Mouse (Mus musculus) hindbrain, embryonic 10.5 days (tissue): ENCODE results near the gene Prima1. TPM values are rescaled to one million over a fixed set of nuclear protein-coding genes. Genes with fewer than 3 reads are reported as not detected.

Experiments
- DNase-seq: peaks from one replicate; pipeline ENCODE4 v3.0.0-alpha.2; 2017; ENCODE audit warnings: low spot score
- H3K27ac ChIP-seq: fragments of 300-500 bp; sonication (generic); 2 replicates; pipeline ENCODE4 v1.5.1; 2016; ENCODE audit warnings: mild to moderate bottlenecking, moderate library complexity
- H3K27me3 ChIP-seq: fragments of 300-500 bp; sonication (generic); 2 replicates; pipeline ENCODE4 v1.6.1; 2016; ENCODE audit warnings: mild to moderate bottlenecking; ENCODE audit not compliant: poor library complexity, insufficient read depth, severe bottlenecking
- H3K36me3 ChIP-seq: fragments of 300-500 bp; sonication (generic); 2 replicates; pipeline ENCODE4 v1.6.1; 2016; ENCODE audit warnings: mild to moderate bottlenecking, moderate library complexity
- H3K4me1 ChIP-seq: fragments of 300-500 bp; sonication (generic); replicated peaks from 2 replicates; pipeline ENCODE4 v1.6.1; 2016; ENCODE audit warnings: mild to moderate bottlenecking
- H3K4me3 ChIP-seq: fragments of 300-500 bp; sonication (generic); 2 replicates; pipeline ENCODE4 v1.5.1; 2016; ENCODE audit warnings: mild to moderate bottlenecking, moderate library complexity
- H3K9me3 ChIP-seq: fragments of 300-500 bp; sonication (generic); 2 replicates; pipeline ENCODE4 v1.6.1; 2016; ENCODE audit warnings: mild to moderate bottlenecking, moderate library complexity
- WGBS: fragments of 180-500 bp; shearing (Covaris S2); methylation state at CpG from one replicate; pipeline ENCODE4 v1.1.7; 2016; 5-methylcytosine and 5-hydroxymethylcytosine counted together
- polyA plus RNA-seq: library from polyadenylated mRNA; unstranded; fragments of >200 nt; fragmentation: Nextera tagmentation; extraction: Ambion mirVana; gene quantifications from 2 replicates; pipeline ENCODE4 v1.2.1, GENCODE M21; 2016

The Prima1 gene
- 0.91 and 1.2 TPM in 2 replicates for polyA plus RNA-seq

DNA sequence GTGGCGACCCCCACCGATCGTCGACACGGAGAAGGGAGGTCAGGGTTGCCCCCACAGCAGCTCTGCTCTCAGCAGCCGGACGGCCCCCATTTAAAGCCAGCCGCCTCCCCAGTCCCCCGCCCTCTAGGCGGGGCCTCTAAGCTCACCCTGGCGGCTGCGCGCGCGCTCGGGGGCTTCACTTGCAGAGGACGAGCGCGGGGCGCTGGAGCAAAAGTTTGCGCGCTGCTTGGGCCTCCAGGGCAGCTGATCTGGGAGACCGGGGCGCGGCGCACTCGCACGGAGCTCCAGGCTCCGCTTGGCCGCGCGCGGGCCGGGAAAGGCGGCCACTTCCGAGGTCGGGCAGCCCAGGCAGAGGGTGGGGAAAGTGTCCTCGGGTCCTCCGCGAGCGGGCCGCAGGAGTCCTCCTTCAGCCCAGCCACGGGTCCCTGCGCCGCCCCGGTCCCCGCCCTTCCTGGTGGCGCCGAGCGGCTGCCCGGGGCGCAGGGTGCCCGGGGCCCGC lies at the start of gene Prima1:
Gene Prima1 (minus strand): TSS at position 68 of the 499 bp plus-strand sequence.
- no peaks in the 10 kb centered on the region for H3K36me3 ChIP-seq
- H3K4me3 ChIP-seq, result peak within 1 kb of the TSS; percentile 79
- under 1% methylated on average over 54 of the region's 54 CpGs for WGBS
- peaks cover 57% of the 10 kb centered on the region for H3K27me3 ChIP-seq
- DNase-seq, result peak; percentile 82
- peaks cover 31% of the 10 kb centered on the region for H3K4me1 ChIP-seq
- peak within 1 kb of the TSS; percentile 94 for H3K27ac ChIP-seq
- H3K9me3 ChIP-seq, result no peaks in the 10 kb centered on the region

DNA sequence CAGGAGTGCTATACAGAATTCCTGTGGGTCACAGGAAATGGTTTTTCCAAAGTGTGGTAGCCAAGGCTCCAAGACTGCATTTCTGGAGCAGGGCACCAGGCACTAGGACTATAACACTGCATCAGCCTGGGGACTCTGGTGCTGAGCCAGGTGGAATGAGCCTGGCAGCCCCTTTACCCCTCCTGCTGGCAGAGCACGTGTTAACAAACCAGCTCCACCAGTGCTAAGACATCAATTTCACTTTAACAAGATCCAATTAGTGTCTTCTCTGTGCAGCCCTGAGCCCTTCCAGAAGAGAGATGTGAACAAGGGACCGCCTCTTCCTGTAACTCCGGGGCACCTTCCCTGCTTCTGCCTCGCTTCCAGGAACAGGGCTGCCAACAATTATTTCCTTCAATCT lies 45.3 kb upstream of the Prima1 start:
- WGBS, result 85% methylated on average over 4 of the region's 4 CpGs
- DNase-seq, result no peak

DNA sequence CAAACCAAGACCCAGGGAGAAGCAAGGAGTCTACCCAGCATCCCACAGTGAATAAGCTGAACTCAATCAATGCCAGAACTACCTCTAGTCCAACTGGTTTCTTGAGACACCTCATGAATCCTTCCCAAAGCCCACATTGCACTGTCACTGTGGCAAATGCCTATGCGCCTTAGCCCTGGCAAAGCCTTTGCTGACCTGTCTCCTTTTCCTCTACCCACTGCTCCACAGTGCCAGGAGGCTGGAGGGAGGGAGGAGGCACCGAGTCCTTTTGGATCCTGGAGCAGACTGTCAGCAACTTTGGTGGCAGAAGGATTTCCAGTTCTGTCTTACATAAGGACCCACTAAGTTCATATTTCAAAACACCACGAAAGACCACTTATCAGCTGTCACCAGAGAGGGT lies 41.5 kb upstream of the Prima1 start:
- H3K9me3 ChIP-seq, result peaks cover 4% of the 10 kb centered on the region; the same call in 1 of the 2 replicates
- H3K27ac ChIP-seq, result no peak overlapping the region
- no peaks in the 10 kb centered on the region for H3K36me3 ChIP-seq
- no peaks in the 10 kb centered on the region for H3K27me3 ChIP-seq
- H3K4me3 ChIP-seq, result no peak overlapping the region
- peaks cover 3% of the 10 kb centered on the region; the same call in 1 of the 2 replicates for H3K4me1 ChIP-seq
- WGBS, result 89% methylated on average over 3 of the region's 3 CpGs
- no peak for DNase-seq

More for the DNA sequence above, 45.3 kb upstream of the Prima1 start:
- no peaks in the 10 kb centered on the region for H3K36me3 ChIP-seq
- no peaks in the 10 kb centered on the region for H3K9me3 ChIP-seq
- peaks cover 27% of the 10 kb centered on the region for H3K4me1 ChIP-seq
- no peak overlapping the region for H3K27ac ChIP-seq
- H3K4me3 ChIP-seq, result no peak overlapping the region
- H3K27me3 ChIP-seq, result no peaks in the 10 kb centered on the region

DNA sequence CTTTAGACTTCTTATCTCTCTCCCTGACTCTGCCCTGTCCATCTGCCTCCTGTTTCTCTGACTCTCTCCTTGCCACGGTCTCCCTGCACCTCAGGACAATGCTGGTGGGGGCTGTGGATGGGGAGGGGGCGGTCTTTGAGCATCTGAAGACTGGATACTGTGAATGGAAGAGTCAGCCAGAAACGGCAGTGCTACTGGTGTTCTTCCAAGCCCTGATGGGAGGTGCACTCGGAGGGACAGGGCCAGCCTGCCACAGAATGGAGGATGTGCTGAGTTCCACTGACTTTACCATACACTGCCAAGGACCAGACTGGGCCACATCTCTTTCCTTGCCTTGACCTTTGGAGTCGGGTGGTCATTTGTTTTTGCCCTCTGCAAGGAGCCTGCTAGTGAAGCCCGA lies 41.0 kb upstream of the Prima1 start:
- Histone ChIP-seq H3K9me3 (peaks cover 9% of the 10 kb centered on the region), H3K4me3 (no peak overlapping the region), H3K4me1 (peaks cover 3% of the 10 kb centered on the region; the same call in 1 of the 2 replicates), H3K36me3 (no peaks in the 10 kb centered on the region), H3K27ac (no peak overlapping the region), H3K27me3 (no peaks in the 10 kb centered on the region)
- 64% methylated on average over 6 of the region's 6 CpGs for WGBS
- no peak for DNase-seq

DNA sequence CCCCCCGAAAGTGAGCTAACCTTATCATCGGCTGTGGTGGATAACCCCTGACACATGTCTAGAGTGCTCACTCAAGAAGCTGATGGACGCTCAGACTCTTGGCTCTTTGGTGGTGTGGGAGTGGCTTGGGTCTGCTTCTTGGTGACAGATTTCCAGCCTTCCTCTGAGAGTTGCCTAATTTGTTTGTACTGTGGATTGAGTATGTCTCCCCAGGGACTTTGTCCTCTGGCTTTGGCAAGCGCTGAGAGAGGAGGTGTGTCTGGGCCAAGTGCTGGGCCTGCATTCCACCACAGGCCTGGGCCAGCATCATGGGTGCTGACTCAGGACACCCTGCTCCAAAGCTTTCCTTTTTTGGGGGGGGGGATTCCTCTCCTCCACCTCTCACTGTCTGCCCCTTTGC lies 40.0 kb upstream of the Prima1 start:
- H3K4me1 ChIP-seq, result peaks cover 3% of the 10 kb centered on the region; the same call in 1 of the 2 replicates
- no peaks in the 10 kb centered on the region for H3K36me3 ChIP-seq
- no peak overlapping the region for H3K4me3 ChIP-seq
- DNase-seq, result no peak
- H3K27me3 ChIP-seq, result no peaks in the 10 kb centered on the region
- H3K9me3 ChIP-seq, result peaks cover 13% of the 10 kb centered on the region
- WGBS, result 74% methylated on average over 4 of the region's 4 CpGs
- H3K27ac ChIP-seq, result no peak overlapping the region

DNA sequence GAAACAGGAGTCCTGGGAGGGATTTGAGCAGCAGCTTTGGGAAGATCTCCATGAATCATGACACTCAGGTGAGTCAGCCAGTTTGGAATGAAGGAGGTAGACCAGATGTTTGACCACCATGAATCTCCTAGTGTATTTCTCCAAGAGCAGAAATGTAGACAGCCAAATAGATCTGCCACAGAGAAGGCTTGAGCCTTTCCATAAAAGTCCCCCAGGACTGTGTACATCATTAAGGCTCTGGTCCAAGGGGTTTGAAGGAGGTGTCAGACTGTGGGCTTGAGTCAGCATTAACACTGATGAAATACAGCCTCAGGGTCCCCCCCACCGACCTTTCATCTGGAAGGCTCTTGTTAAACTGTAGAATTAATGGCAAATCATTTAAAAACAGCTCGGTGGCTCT lies 39.5 kb upstream of the Prima1 start:
- H3K27ac ChIP-seq, result no peak overlapping the region
- H3K9me3 ChIP-seq, result peaks cover 13% of the 10 kb centered on the region
- no peaks in the 10 kb centered on the region for H3K27me3 ChIP-seq
- no peak overlapping the region for H3K4me3 ChIP-seq
- WGBS, result 77% methylated on average over 2 of the region's 2 CpGs
- H3K36me3 ChIP-seq, result no peaks in the 10 kb centered on the region
- peaks cover 3% of the 10 kb centered on the region; the same call in 1 of the 2 replicates for H3K4me1 ChIP-seq
- no peak for DNase-seq

DNA sequence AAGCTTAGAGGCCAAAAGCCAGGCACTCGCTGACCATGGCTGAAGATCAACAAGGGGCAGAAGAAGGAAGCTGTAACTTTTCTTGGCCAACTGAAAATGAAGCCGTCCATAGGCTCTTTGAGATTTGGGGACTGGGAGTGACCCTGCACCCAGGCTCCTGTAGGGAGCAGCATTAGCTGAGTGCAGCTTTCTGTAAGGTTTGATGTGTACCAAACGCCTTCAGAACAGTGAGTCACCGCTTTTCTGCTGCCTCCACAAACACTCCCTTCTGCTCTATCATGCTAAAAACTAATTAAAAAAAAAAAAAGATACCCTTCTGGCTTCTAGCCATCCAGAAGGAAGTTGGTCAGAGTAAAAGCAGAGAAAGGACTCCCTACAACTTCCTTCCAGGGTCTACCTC lies 34.5 kb upstream of the Prima1 start:
- H3K9me3 ChIP-seq, result peaks cover 13% of the 10 kb centered on the region
- H3K27me3 ChIP-seq, result no peaks in the 10 kb centered on the region
- H3K4me1 ChIP-seq, result no peaks in the 10 kb centered on the region
- 81% methylated on average over 4 of the region's 4 CpGs for WGBS
- H3K4me3 ChIP-seq, result no peak overlapping the region
- no peaks in the 10 kb centered on the region for H3K36me3 ChIP-seq
- DNase-seq, result no peak
- H3K27ac ChIP-seq, result no peak overlapping the region

DNA sequence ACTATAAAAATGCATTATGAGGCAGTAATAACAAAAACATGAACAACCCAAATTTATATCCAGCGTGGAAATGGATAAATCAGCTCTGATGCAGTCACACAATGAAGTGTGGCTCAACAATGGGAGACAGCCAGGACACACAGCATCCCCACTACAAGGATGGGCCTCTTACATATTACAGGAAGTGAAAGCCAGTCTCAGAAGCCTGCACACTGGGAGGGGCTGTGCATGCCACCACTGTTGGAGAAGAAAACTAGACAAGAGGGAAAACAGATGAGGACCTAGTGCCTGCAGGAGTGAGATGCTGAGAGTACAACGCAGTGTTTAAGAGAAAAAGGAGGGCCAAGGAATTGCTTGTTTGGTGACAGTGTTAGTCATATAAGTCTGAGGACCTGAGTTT lies 31.8 kb upstream of the Prima1 start:
- H3K4me1 ChIP-seq, result no peaks in the 10 kb centered on the region
- peaks cover 12% of the 10 kb centered on the region for H3K9me3 ChIP-seq
- DNase-seq, result no peak
- WGBS, result 94% methylated on average over 2 of the region's 2 CpGs
- no peak overlapping the region for H3K27ac ChIP-seq
- H3K27me3 ChIP-seq, result no peaks in the 10 kb centered on the region
- H3K36me3 ChIP-seq, result no peaks in the 10 kb centered on the region
- no peak overlapping the region for H3K4me3 ChIP-seq

DNA sequence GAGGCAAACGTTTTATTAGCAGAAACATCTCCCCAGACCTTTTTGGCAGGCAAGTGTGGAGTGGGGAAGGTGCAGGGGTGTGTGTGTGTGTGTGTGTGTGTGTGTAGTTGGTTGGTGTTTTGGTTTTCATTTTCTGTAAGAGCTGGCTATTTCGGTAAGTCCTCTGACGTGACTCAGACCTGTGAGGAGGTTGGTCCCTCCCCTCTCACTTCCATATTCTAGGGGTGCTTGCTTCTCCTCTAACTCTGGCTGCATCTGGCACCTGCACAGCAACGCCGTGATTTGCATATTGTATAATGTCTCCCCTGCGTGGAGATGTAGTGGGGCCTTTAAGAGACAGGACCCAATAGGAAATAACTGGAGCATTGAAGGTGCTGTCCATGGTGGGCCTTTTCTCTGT lies 31.1 kb upstream of the Prima1 start:
- no peak for DNase-seq
- no peaks in the 10 kb centered on the region for H3K36me3 ChIP-seq
- H3K4me1 ChIP-seq, result peaks cover 2% of the 10 kb centered on the region
- H3K4me3 ChIP-seq, result no peak overlapping the region
- no peaks in the 10 kb centered on the region for H3K27me3 ChIP-seq
- H3K27ac ChIP-seq, result no peak overlapping the region
- peaks cover 5% of the 10 kb centered on the region for H3K9me3 ChIP-seq
- 62% methylated on average over 6 of the region's 6 CpGs for WGBS

DNA sequence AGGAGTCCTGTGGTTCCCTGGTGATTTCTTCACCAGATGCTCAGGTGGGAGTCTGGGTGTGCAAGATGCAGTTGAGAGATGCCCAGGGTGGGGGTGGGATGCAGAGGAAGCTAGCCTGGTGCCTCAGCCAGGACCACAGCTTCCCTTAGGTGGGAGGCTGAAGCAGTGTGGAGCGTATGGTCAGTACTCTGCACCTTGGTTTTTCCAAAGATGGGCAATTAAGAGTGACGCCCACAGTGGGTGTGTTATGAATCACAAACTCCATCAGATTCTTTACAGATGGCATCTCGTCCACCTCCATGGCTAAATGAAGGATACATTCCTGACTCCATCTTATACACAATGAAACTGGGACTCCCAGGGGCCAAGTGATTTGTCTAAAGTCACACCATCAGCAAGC lies 30.2 kb upstream of the Prima1 start:
- Histone ChIP-seq H3K27ac (no peak overlapping the region), H3K4me3 (no peak overlapping the region), H3K36me3 (no peaks in the 10 kb centered on the region), H3K4me1 (peaks cover 11% of the 10 kb centered on the region), H3K27me3 (no peaks in the 10 kb centered on the region), H3K9me3 (no peaks in the 10 kb centered on the region)
- WGBS, result 90% methylated on average over 3 of the region's 3 CpGs
- DNase-seq, result no peak

DNA sequence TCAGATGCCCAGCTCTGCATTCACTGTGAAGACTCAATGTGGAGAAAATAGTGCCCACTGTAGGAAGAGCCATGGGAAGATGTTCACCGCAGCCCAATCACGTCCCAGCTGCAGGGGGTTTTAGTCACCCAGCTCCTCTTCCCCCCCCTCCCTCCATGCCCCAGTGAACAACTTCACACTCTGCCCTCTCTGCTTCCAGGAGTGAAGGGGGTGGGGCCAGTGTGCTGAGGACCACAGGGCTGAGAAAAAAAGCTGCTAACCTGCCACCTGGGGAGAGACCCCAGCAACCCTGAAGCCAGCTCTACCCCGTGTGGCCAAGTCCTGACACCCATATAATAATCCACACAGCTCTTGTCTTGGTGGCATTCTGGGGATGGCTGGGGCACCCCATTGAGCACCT lies 24.7 kb upstream of the Prima1 start:
- Histone ChIP-seq H3K27ac (no peak overlapping the region), H3K4me3 (no peak overlapping the region), H3K9me3 (no peaks in the 10 kb centered on the region), H3K4me1 (peaks cover 18% of the 10 kb centered on the region), H3K36me3 (no peaks in the 10 kb centered on the region), H3K27me3 (no peaks in the 10 kb centered on the region)
- WGBS, result 30% methylated on average over 3 of the region's 3 CpGs
- DNase-seq, result no peak

DNA sequence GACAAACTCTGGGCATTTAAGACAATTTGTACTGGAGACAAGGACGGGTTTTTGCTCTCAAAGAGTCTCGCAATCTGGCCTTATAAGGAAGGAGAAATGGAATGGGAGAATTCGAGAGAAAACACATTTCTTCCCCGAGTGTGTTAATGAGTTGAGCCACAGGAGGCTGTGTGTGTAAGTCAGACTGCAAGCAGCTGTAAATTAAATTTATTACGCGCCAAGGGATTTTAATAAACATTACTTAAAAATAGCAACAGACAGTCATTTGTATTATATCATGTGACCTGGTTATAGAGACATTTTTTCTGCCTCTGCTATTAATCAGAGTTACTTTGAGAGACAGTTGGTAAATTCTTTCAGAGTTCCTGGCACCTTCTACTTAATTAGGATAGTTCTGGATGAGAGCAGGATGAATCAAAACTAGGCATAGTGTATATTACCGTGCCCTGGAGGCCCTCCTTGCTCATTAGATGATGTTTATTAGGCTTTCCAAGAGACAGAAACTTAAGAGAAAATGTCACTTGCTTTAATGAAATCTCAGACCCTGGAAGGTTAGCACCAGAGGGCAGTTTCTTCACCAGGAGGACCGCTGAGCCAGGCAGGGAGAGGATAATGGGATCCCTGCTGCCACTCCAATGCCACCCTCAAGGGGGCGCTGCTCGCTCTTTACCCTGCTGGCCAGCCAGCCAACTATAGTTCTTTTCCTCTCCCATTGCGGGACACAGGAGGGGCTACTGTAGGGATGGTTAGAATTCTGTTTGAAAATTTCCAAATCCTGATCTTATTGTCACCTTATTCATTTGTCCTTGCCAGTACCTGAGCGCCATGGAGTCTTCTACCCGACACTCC lies 20.3 kb upstream of the Prima1 start:
- Histone ChIP-seq H3K27me3 (no peaks in the 10 kb centered on the region), H3K9me3 (0 out of 2 replicates have a peak, but pooled peaks cover 7% of the 10 kb centered on the region), H3K4me1 (peaks cover 8% of the 10 kb centered on the region; the same call in 1 of the 2 replicates), H3K36me3 (no peaks in the 10 kb centered on the region), H3K4me3 (no peak overlapping the region), H3K27ac (no peak overlapping the region)
- no peak for DNase-seq
- WGBS, result 69% methylated on average over 13 of the region's 13 CpGs

DNA sequence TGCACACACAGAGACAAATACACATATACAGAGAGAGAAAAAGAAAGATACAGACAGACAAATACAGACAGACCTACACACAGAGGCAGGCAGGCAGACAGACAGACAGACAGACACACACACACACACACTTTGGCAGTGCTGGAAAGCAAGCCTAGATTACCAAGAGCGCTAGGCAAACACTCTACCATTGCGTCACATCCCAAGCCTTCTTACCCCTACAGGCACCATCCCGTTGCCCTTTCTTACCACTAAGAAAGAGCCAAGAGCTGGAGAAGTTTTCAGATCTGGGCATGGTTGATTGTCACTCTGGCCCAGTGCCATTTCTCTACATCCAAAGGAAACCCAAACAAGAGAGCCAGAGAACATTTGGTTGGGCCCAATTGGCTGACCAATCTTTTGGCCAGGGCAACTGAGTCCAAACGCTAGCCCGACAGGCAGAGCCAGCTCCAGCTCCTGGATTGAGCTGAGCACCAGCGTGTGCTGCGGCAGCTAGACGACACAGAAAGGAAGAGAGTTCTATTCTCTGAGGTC lies 11.0 kb upstream of the Prima1 start:
- H3K27ac ChIP-seq, result no peak overlapping the region
- no peaks in the 10 kb centered on the region for H3K9me3 ChIP-seq
- no peaks in the 10 kb centered on the region for H3K4me1 ChIP-seq
- H3K36me3 ChIP-seq, result no peaks in the 10 kb centered on the region
- WGBS, result 93% methylated on average over 8 of the region's 8 CpGs
- DNase-seq, result no peak
- no peaks in the 10 kb centered on the region for H3K27me3 ChIP-seq
- H3K4me3 ChIP-seq, result no peak overlapping the region
